Mouse (Mus musculus): ENCODE data around the gene Tspan5.

DNA sequence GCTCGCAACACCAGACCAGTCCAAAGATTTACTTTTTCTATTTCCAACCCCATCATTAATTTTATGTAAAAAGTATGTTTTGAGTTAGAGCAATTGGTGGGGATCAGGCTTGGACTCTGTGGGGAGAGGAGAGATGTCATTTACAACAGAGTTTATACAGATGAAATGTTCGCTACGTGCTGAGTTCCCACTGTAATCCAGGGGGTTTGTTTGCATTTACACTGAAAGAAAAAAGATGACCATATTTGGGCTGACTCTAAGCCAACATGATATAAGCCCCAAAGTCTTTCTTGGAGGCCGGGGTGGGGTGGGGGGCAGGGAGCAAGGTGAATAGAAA, 32.6 kb downstream of the Tspan5 start:
- TF ChIP-seq POLR2A (IDR thresholded peaks at IDR 0.05; ENCODE audit: extremely low read depth, insufficient read depth, low read length) (no peak), CTCF (IDR thresholded peaks at IDR 0.05; ENCODE audit: extremely low read depth, insufficient read depth, low read length) (no peak)

All from cortical plate, adult 2 months (tissue).